ENCODE assay signal across 8 mouse cellular contexts in genomic region chr5:137601365-137601729, GRCm38 (mm10). TPM values are rescaled to one million over a fixed set of nuclear protein-coding genes. Genes with fewer than 3 reads are reported as not detected.
DNase-seq lines count a peak whose midpoint lies in the region; ATAC-seq and TF ChIP-seq lines count a peak whose summit lies in the region.

No protein-coding gene starts in this region.

- no peaks in the 10 kb centered on the region for H3K9me3 ChIP-seq in forebrain, embryonic 12.5 days
- no peaks in the 10 kb centered on the region for H3K9me3 ChIP-seq in hindbrain, postnatal 0 days (ENCODE audit: low read length)
- H3K9me3 ChIP-seq in lung, embryonic 15.5 days = no peaks in the 10 kb centered on the region
- H3K9me3 ChIP-seq in stomach, embryonic 16.5 days (replicated peaks; ENCODE audit: control insufficient read depth, low read length) = no peaks in the 10 kb centered on the region

- under 1% methylated on average over 22 of the region's 22 CpGs for WGBS in lung, adult 2 months
- under 1% methylated on average over 22 of the region's 22 CpGs for WGBS in forebrain, embryonic 12.5 days
- WGBS in hindbrain, postnatal 0 days = under 1% methylated on average over 22 of the region's 22 CpGs
- under 1% methylated on average over 22 of the region's 22 CpGs for WGBS in lung, embryonic 15.5 days
- WGBS in stomach, embryonic 16.5 days = under 1% methylated on average over 22 of the region's 22 CpGs

- DNase-seq in lung, adult 2 months = peak; percentile 38
- DNase-seq in lung, postnatal 25 days (ENCODE audit: low spot score) = no peak
- no peak for DNase-seq in hindbrain, postnatal 0 days (ENCODE audit: low spot score)
- DNase-seq in ovary, postnatal 10 days (ENCODE audit: low spot score) = no peak

- H3K27me3 ChIP-seq in forebrain, embryonic 12.5 days = no peaks in the 10 kb centered on the region
- H3K27me3 ChIP-seq in hindbrain, postnatal 0 days (ENCODE audit: insufficient read depth, low read length) = no peaks in the 10 kb centered on the region
- H3K27me3 ChIP-seq in lung, embryonic 15.5 days = no peaks in the 10 kb centered on the region
- no peaks in the 10 kb centered on the region for H3K27me3 ChIP-seq in stomach, embryonic 16.5 days (ENCODE audit: control insufficient read depth, insufficient read depth, low read length)

- H3K4me1 ChIP-seq in lung, adult 2 months (ENCODE audit: control insufficient read depth, insufficient read depth, low read length) = peaks cover 10% of the 10 kb centered on the region
- peaks cover 37% of the 10 kb centered on the region for H3K4me1 ChIP-seq in forebrain, embryonic 12.5 days
- peaks cover 10% of the 10 kb centered on the region; the same call in 1 of the 2 replicates for H3K4me1 ChIP-seq in hindbrain, postnatal 0 days (ENCODE audit: insufficient read depth, low read length)
- peaks cover 25% of the 10 kb centered on the region for H3K4me1 ChIP-seq in lung, embryonic 15.5 days
- peaks cover 14% of the 10 kb centered on the region for H3K4me1 ChIP-seq in stomach, embryonic 16.5 days (ENCODE audit: control insufficient read depth, insufficient read depth, low read length)

- ATAC-seq in forebrain, embryonic 12.5 days (ENCODE audit: low FRiP score) = no peak
- no peak for ATAC-seq in hindbrain, postnatal 0 days
- ATAC-seq in lung, embryonic 15.5 days (ENCODE audit: borderline replicate concordance, extremely low read depth, low FRiP score, low TSS enrichment) = no peak
- ATAC-seq in stomach, embryonic 16.5 days (ENCODE audit: insufficient read depth, low FRiP score) = no peak
- ATAC-seq in frontal cortex, adult (ENCODE audit: low TSS enrichment) = no peak

- peak overlapping the region; percentile 59 for H3K9ac ChIP-seq in forebrain, embryonic 12.5 days
- H3K9ac ChIP-seq in hindbrain, postnatal 0 days (replicated peaks; ENCODE audit: low read length) = peak overlapping the region; percentile 72; the same call in 1 of the 2 replicates
- H3K9ac ChIP-seq in lung, embryonic 15.5 days = peak overlapping the region; percentile 46
- H3K9ac ChIP-seq in stomach, embryonic 16.5 days (ENCODE audit: low read length) = peak overlapping the region; percentile 76

- no peaks in the 10 kb centered on the region for H3K36me3 ChIP-seq in forebrain, embryonic 12.5 days (replicated peaks)
- no peaks in the 10 kb centered on the region; the same call in 1 of the 2 replicates for H3K36me3 ChIP-seq in hindbrain, postnatal 0 days (ENCODE audit: insufficient read depth, low read length)
- peaks cover 10% of the 10 kb centered on the region for H3K36me3 ChIP-seq in lung, embryonic 15.5 days
- no peaks in the 10 kb centered on the region for H3K36me3 ChIP-seq in stomach, embryonic 16.5 days (ENCODE audit: control insufficient read depth, insufficient read depth, low read length)

- no peak for TF ChIP-seq CTCF in lung, adult 2 months (IDR thresholded peaks at IDR 0.05; ENCODE audit: insufficient read depth, low read length)
- no peak for TF ChIP-seq CTCF in hindbrain, postnatal 0 days (IDR thresholded peaks at IDR 0.05; ENCODE audit: low read depth)

- H3K4me3 ChIP-seq in lung, adult 2 months (replicated peaks; ENCODE audit: extremely low read depth, low read depth, low read length) = peak overlapping the region; percentile 58
- peak overlapping the region; percentile 71 for H3K4me3 ChIP-seq in forebrain, embryonic 12.5 days (replicated peaks)
- H3K4me3 ChIP-seq in hindbrain, postnatal 0 days (ENCODE audit: low read length) = peak overlapping the region; percentile 72
- peak overlapping the region; percentile 76 for H3K4me3 ChIP-seq in lung, embryonic 15.5 days
- H3K4me3 ChIP-seq in stomach, embryonic 16.5 days (replicated peaks; ENCODE audit: low read length) = peak overlapping the region; percentile 81

- H3K4me2 ChIP-seq in forebrain, embryonic 12.5 days = peak overlapping the region; percentile 96
- peak overlapping the region; percentile 84 for H3K4me2 ChIP-seq in hindbrain, postnatal 0 days (ENCODE audit: low read depth, low read length)
- peak overlapping the region; percentile 96 for H3K4me2 ChIP-seq in lung, embryonic 15.5 days
- peak overlapping the region; percentile 77 for H3K4me2 ChIP-seq in stomach, embryonic 16.5 days (ENCODE audit: low read depth, low read length)

- H3K27ac ChIP-seq in forebrain, embryonic 12.5 days = no peak overlapping the region; the same call in 1 of the 2 replicates
- H3K27ac ChIP-seq in hindbrain, postnatal 0 days = peak overlapping the region; percentile 26; the same call in 1 of the 2 replicates
- peak overlapping the region; percentile 69 for H3K27ac ChIP-seq in lung, embryonic 15.5 days
- H3K27ac ChIP-seq in stomach, embryonic 16.5 days (ENCODE audit: low read length) = peak overlapping the region; percentile 90

- 0 out of 2 replicates have a peak, but pooled peaks have one; percentile 17 for TF ChIP-seq POLR2A in lung, adult 2 months (IDR thresholded peaks at IDR 0.05; ENCODE audit: borderline replicate concordance, extremely low read depth, low read depth, low read length)

RNA-seq across cellular contexts. Expression of gene Mospd3, which starts 0.5 kb away (rescaled TPM):
- 89.1 and 103 TPM in 2 replicates for polyA plus RNA-seq in lung, adult 2 months (2012; rRNA removed)
- polyA plus RNA-seq in forebrain, embryonic 12.5 days (2016; fragmentation: Nextera tagmentation; extraction: Ambion mirVana) = 25.7 and 29.0 TPM in 2 replicates
- total RNA-seq in hindbrain, postnatal 0 days (2014; rRNA removed) = 10.9 and 13.3 TPM in 2 replicates
- 57.3 and 66.7 TPM in 2 replicates for polyA plus RNA-seq in hindbrain, postnatal 0 days (2015; fragmentation: Nextera tagmentation; extraction: Ambion mirVana)
- 31.6 and 32.8 TPM in 2 replicates for polyA plus RNA-seq in lung, embryonic 15.5 days (2015; fragmentation: Nextera tagmentation; extraction: Ambion mirVana)
- polyA plus RNA-seq in stomach, embryonic 16.5 days (2015; fragmentation: Nextera tagmentation; extraction: Ambion mirVana) = 23.8 and 24.3 TPM in 2 replicates

RNA-seq across cellular contexts. Expression of gene Pcolce, which starts 12.2 kb away (rescaled TPM):
- 280 and 290 TPM in 2 replicates for polyA plus RNA-seq in lung, adult 2 months (2012; rRNA removed)
- 30.6 and 39.7 TPM in 2 replicates for polyA plus RNA-seq in forebrain, embryonic 12.5 days (2016; fragmentation: Nextera tagmentation; extraction: Ambion mirVana)
- total RNA-seq in hindbrain, postnatal 0 days (2014; rRNA removed) = 22.3 and 26.2 TPM in 2 replicates
- polyA plus RNA-seq in hindbrain, postnatal 0 days (2015; fragmentation: Nextera tagmentation; extraction: Ambion mirVana) = 21.5 and 22.0 TPM in 2 replicates
- 130 TPM in 2 replicates for polyA plus RNA-seq in lung, embryonic 15.5 days (2015; fragmentation: Nextera tagmentation; extraction: Ambion mirVana)
- 150 and 153 TPM in 2 replicates for polyA plus RNA-seq in stomach, embryonic 16.5 days (2015; fragmentation: Nextera tagmentation; extraction: Ambion mirVana)

RNA-seq across cellular contexts. Expression of gene Fbxo24, which starts 27.5 kb away (rescaled TPM):
- polyA plus RNA-seq in lung, adult 2 months (2012; rRNA removed) = 0.89 and 1.0 TPM in 2 replicates
- 0.26 and 0.45 TPM in 2 replicates for polyA plus RNA-seq in forebrain, embryonic 12.5 days (2016; fragmentation: Nextera tagmentation; extraction: Ambion mirVana)
- 0.25 and 0.26 TPM in 2 replicates for total RNA-seq in hindbrain, postnatal 0 days (2014; rRNA removed)
- 0.18 TPM in 1 of 2 replicates, not detected in the other for polyA plus RNA-seq in hindbrain, postnatal 0 days (2015; fragmentation: Nextera tagmentation; extraction: Ambion mirVana)
- polyA plus RNA-seq in lung, embryonic 15.5 days (2015; fragmentation: Nextera tagmentation; extraction: Ambion mirVana) = 0.08 and 0.21 TPM in 2 replicates
- 0.09 and 0.27 TPM in 2 replicates for polyA plus RNA-seq in stomach, embryonic 16.5 days (2015; fragmentation: Nextera tagmentation; extraction: Ambion mirVana)

RNA-seq across cellular contexts. Expression of gene Lrch4, which starts 27.6 kb away (rescaled TPM):
- polyA plus RNA-seq in lung, adult 2 months (2012; rRNA removed) = 79.4 and 105 TPM in 2 replicates
- 29.8 and 35.1 TPM in 2 replicates for polyA plus RNA-seq in forebrain, embryonic 12.5 days (2016; fragmentation: Nextera tagmentation; extraction: Ambion mirVana)
- total RNA-seq in hindbrain, postnatal 0 days (2014; rRNA removed) = 9.6 and 10.4 TPM in 2 replicates
- 12.3 and 14.6 TPM in 2 replicates for polyA plus RNA-seq in hindbrain, postnatal 0 days (2015; fragmentation: Nextera tagmentation; extraction: Ambion mirVana)
- polyA plus RNA-seq in lung, embryonic 15.5 days (2015; fragmentation: Nextera tagmentation; extraction: Ambion mirVana) = 35.7 and 37.1 TPM in 2 replicates
- polyA plus RNA-seq in stomach, embryonic 16.5 days (2015; fragmentation: Nextera tagmentation; extraction: Ambion mirVana) = 36.4 and 39.4 TPM in 2 replicates

RNA-seq across cellular contexts. Expression of gene Gm20605, which starts 27.6 kb away (rescaled TPM):
- polyA plus RNA-seq in lung, adult 2 months (2012; rRNA removed) = 63.8 and 65.2 TPM in 2 replicates
- 9.6 and 10.1 TPM in 2 replicates for polyA plus RNA-seq in forebrain, embryonic 12.5 days (2016; fragmentation: Nextera tagmentation; extraction: Ambion mirVana)
- total RNA-seq in hindbrain, postnatal 0 days (2014; rRNA removed) = 3.4 and 4.1 TPM in 2 replicates
- 4.1 and 5.3 TPM in 2 replicates for polyA plus RNA-seq in hindbrain, postnatal 0 days (2015; fragmentation: Nextera tagmentation; extraction: Ambion mirVana)
- polyA plus RNA-seq in lung, embryonic 15.5 days (2015; fragmentation: Nextera tagmentation; extraction: Ambion mirVana) = 9.4 and 9.6 TPM in 2 replicates
- polyA plus RNA-seq in stomach, embryonic 16.5 days (2015; fragmentation: Nextera tagmentation; extraction: Ambion mirVana) = 9.4 and 12.2 TPM in 2 replicates
